Mouse (Mus musculus): ENCODE measurements around the gene Vmn1r149.
"Not testable (repeated sequence)": the region's sequence is repeated elsewhere in the genome, so short reads cannot be mapped to it uniquely, and the experiment has no call there.

Vmn1r149 gene

GRCm38 (mm10) chr7:22438129-22438528, at the start of gene Vmn1r149:
Gene Vmn1r149, minus strand, starts transcription at chr7:22438229.
- not testable (repeated sequence) for ATAC-seq (ENCODE audit: low TSS enrichment)

- not testable (repeated sequence) for ATAC-seq (ENCODE audit: low TSS enrichment)
Measured at GRCm38 (mm10) chr7:22463975-22464374, 25.9 kb upstream of the Vmn1r149 start, which contains the start of gene Gm10665. Gene Gm10665, minus strand, starts transcription at chr7:22464075.

GRCm38 (mm10) chr7:22413283-22413682, 24.7 kb downstream of the Vmn1r149 start, which contains the start of gene Vmn1r148:
Gene Vmn1r148, plus strand, starts transcription at chr7:22413583.
- ATAC-seq (ENCODE audit: low TSS enrichment), result not testable (repeated sequence)

Measured in frontal cortex, adult (tissue).